Mouse (Mus musculus) olfactory bulb, adult 2 months (tissue): ENCODE measurements around the gene Pabpn1l.

Experiments used
- CTCF ChIP-seq: fragments of 200-500 bp; IDR thresholded peaks from 2 replicates; pipeline ENCODE4 v1.5.1; 2012; ENCODE audit warnings: low read depth, mild to moderate bottlenecking, low read length, moderate library complexity; ENCODE audit not compliant: insufficient read depth
- POLR2A ChIP-seq: fragments of 200-500 bp; IDR thresholded peaks from 2 replicates; pipeline ENCODE4 v1.6.1; 2012; ENCODE audit warnings: mild to moderate bottlenecking, low read depth, low read length, moderate library complexity; ENCODE audit not compliant: insufficient read depth

- TF ChIP-seq CTCF (no peak), POLR2A (no peak)
Observed at GRCm38 (mm10) chr8:122652643-122653042, 30.1 kb upstream of the Pabpn1l start.
